Mouse (Mus musculus): ENCODE measurements around the gene Zc3h18. TPM values are rescaled to one million over a fixed set of nuclear protein-coding genes. Genes with fewer than 3 reads are reported as not detected.

The Zc3h18 gene
- total and polyA plus RNA-seq, 3 experiments: 30.2 to 122 (median 98.5) TPM

- Histone ChIP-seq H3K9ac (ENCODE audit: control insufficient read depth, low read depth, low read length, poor library complexity, severe bottlenecking) (peak overlapping the region; percentile 60), H3K4me1 (ENCODE audit: control insufficient read depth in 1 of 2, insufficient read depth in 2 of 2, low read length in 2 of 2) (peaks cover 0 to 3% of the 10 kb centered on the region in 2 experiments; a peak in 1 of 4 replicates), H3K27me3 (ENCODE audit: control insufficient read depth in 1 of 2, insufficient read depth in 2 of 2, low read length in 2 of 2) (no peaks in the 10 kb centered on the region), H3K4me3 (ENCODE audit: control insufficient read depth in 1 of 2, insufficient read depth in 1 of 2, low read depth in 2 of 2, low read length in 2 of 2) (peak overlapping the region in 1 of 2 experiments; percentile 69; a peak in 2 of 4 replicates), H3K79me2 (ENCODE audit: control insufficient read depth, insufficient read depth, low read length, poor library complexity) (0 out of 2 replicates have a peak, but pooled peaks cover 3% of the 10 kb centered on the region), H3K9me3 (replicated peaks; ENCODE audit: insufficient read depth, low read length) (no peaks in the 10 kb centered on the region), H3K36me3 (ENCODE audit: control insufficient read depth in 1 of 2, insufficient read depth in 2 of 2, low read length in 2 of 2) (no peaks in the 10 kb centered on the region), H3K27ac (ENCODE audit: control insufficient read depth, low read depth, low read length) (no peak overlapping the region)
- no peak for DNase-seq (ENCODE audit: low read depth, low spot score)
- no peak for TF ChIP-seq HCFC1 (IDR thresholded peaks at IDR 0.05; ENCODE audit: low read depth, low read length)
Observed at GRCm38 (mm10) chr8:122442356-122442755, 65.9 kb downstream of the Zc3h18 start.

GRCm38 (mm10) chr8:122442781-122443180 is 66.4 kb downstream of the Zc3h18 start:
- no peak for DNase-seq (ENCODE audit: low read depth, low spot score)
- no peaks in the 10 kb centered on the region for H3K36me3 ChIP-seq (ENCODE audit: control insufficient read depth in 1 of 2, insufficient read depth in 2 of 2, low read length in 2 of 2)
- TF ChIP-seq HCFC1 (IDR thresholded peaks at IDR 0.05; ENCODE audit: low read depth, low read length): no peak
- no peak for TF ChIP-seq ELF1 (IDR thresholded peaks at IDR 0.05; ENCODE audit: low read depth, low read length)
- no peak for TF ChIP-seq MAX (IDR thresholded peaks at IDR 0.05; ENCODE audit: low read length)
- no peak for TF ChIP-seq ZKSCAN1 (IDR thresholded peaks at IDR 0.05; ENCODE audit: low read depth, low read length)
- TF ChIP-seq POLR2A (IDR thresholded peaks at IDR 0.05; ENCODE audit: control insufficient read depth in 1 of 2, insufficient read depth in 1 of 2, low read depth in 1 of 2, low read length in 2 of 2, poor library complexity in 1 of 2): no peak
- TF ChIP-seq BHLHE40 (IDR thresholded peaks at IDR 0.05; ENCODE audit: borderline replicate concordance, low read depth, low read length): no peak
- TF ChIP-seq CHD2 (IDR thresholded peaks at IDR 0.05; ENCODE audit: low read length): no peak
- TF ChIP-seq POLR2AphosphoS5 (IDR thresholded peaks at IDR 0.05; ENCODE audit: borderline replicate concordance, low read depth, low read length): no peak
- no peak for TF ChIP-seq GATA1 (IDR thresholded peaks at IDR 0.05; ENCODE audit: low read depth, low read length)
- TF ChIP-seq SMC3 (IDR thresholded peaks at IDR 0.05; ENCODE audit: low read depth, low read length): no peak
- H3K4me3 ChIP-seq (ENCODE audit: control insufficient read depth in 1 of 2, insufficient read depth in 1 of 2, low read depth in 2 of 2, low read length in 2 of 2): peak overlapping the region; percentile 69 to 82
- H3K27ac ChIP-seq (ENCODE audit: control insufficient read depth, low read depth, low read length): no peak overlapping the region
- 0 out of 2 replicates have a peak, but pooled peaks cover 3% of the 10 kb centered on the region for H3K79me2 ChIP-seq (ENCODE audit: control insufficient read depth, insufficient read depth, low read length, poor library complexity)
- H3K4me1 ChIP-seq (ENCODE audit: control insufficient read depth in 1 of 2, insufficient read depth in 2 of 2, low read length in 2 of 2): peaks cover 0 to 3% of the 10 kb centered on the region in 2 experiments; a peak in 1 of 4 replicates
- peak overlapping the region; percentile 60 for H3K9ac ChIP-seq (ENCODE audit: control insufficient read depth, low read depth, low read length, poor library complexity, severe bottlenecking)
- no peaks in the 10 kb centered on the region for H3K27me3 ChIP-seq (ENCODE audit: control insufficient read depth in 1 of 2, insufficient read depth in 2 of 2, low read length in 2 of 2)
- H3K9me3 ChIP-seq (replicated peaks; ENCODE audit: insufficient read depth, low read length): no peaks in the 10 kb centered on the region

DNA sequence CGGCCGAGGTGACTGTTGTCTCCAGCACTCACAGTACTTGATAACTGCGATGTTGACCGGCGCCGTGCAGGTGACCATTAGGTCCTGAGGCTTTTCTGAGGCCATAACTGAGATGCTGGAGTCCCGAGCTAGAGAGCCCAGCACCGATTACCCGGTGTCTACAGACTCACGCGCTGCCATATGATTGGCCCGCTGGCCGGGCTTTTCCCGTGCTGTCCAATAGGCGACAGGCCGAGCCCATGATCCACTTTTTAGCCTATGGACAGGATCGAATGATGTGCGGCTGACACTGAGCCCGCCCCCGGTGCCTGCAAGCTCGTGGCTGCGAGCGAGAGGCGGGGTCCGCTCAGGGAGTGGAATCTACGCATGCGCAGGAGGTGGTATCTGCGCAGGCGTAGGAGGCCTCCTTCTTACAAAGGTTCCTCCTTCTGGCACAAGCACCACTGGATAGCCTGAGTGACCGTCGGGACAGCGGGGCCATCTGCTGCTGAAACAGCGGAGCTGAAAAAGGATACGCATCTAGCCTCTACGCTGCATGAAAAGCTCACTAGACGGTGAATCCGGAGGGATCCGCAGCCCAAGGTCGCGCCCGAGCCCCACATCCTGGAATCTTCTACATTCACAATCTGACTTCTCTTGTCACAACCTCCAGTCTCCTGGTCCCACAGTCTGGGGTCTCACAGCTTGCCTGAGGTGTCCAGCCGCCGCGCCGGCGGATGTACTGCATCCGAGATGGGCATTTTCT is 67.0 kb downstream of the Zc3h18 start, which contains the start of gene Mvd:
Gene Mvd, minus strand, starts transcription at position 161 of the 745 bp plus-strand sequence.
- Histone ChIP-seq H3K27ac (ENCODE audit: control insufficient read depth, low read depth, low read length) (peak within 1 kb of the TSS; percentile 74), H3K27me3 (ENCODE audit: control insufficient read depth in 1 of 2, insufficient read depth in 2 of 2, low read length in 2 of 2) (no peaks in the 10 kb centered on the region), H3K36me3 (ENCODE audit: control insufficient read depth in 1 of 2, insufficient read depth in 2 of 2, low read length in 2 of 2) (no peaks in the 10 kb centered on the region), H3K9me3 (replicated peaks; ENCODE audit: insufficient read depth, low read length) (no peaks in the 10 kb centered on the region), H3K4me1 (ENCODE audit: control insufficient read depth in 1 of 2, insufficient read depth in 2 of 2, low read length in 2 of 2) (peaks cover 0 to 3% of the 10 kb centered on the region in 2 experiments; a peak in 1 of 4 replicates), H3K9ac (ENCODE audit: control insufficient read depth, low read depth, low read length, poor library complexity, severe bottlenecking) (peak within 1 kb of the TSS; percentile 76), H3K79me2 (ENCODE audit: control insufficient read depth, insufficient read depth, low read length, poor library complexity) (0 out of 2 replicates have a peak, but pooled peaks cover 3% of the 10 kb centered on the region), H3K4me3 (ENCODE audit: control insufficient read depth in 1 of 2, insufficient read depth in 1 of 2, low read depth in 2 of 2, low read length in 2 of 2) (peak within 1 kb of the TSS; percentile 76 to 82)
- peak; percentile 99 for DNase-seq (ENCODE audit: low read depth, low spot score)
- TF ChIP-seq TBP (IDR thresholded peaks at IDR 0.05; ENCODE audit: low read depth, low read length) (peak; percentile 67), GABPA (IDR thresholded peaks at IDR 0.05; ENCODE audit: low read depth, low read length) (no peak), MAX (IDR thresholded peaks at IDR 0.05; ENCODE audit: low read length) (peak; percentile 58; the same call in 1 of the 2 replicates), EP300 (IDR thresholded peaks at IDR 0.05; ENCODE audit: low read depth in 1 of 2, low read length in 2 of 2) (no peak), NELFE (IDR thresholded peaks at IDR 0.05; ENCODE audit: low read depth, low read length) (peak; percentile 87), SMC3 (IDR thresholded peaks at IDR 0.05; ENCODE audit: low read depth, low read length) (0 out of 2 replicates have a peak, but pooled peaks have one; percentile 3), MYC (IDR thresholded peaks at IDR 0.05; ENCODE audit: low read depth, low read length) (peak; percentile 43; the same call in 1 of the 2 replicates), RCOR1 (IDR thresholded peaks at IDR 0.05; ENCODE audit: low read depth, low read length) (no peak), RAD21 (IDR thresholded peaks at IDR 0.05; ENCODE audit: low read depth, low read length) (no peak; the same call in 1 of the 2 replicates), TCF12 (IDR thresholded peaks at IDR 0.05; ENCODE audit: low read depth, low read length) (0 out of 2 replicates have a peak, but pooled peaks have one; percentile 22), POLR2A (IDR thresholded peaks at IDR 0.05; ENCODE audit: control insufficient read depth in 1 of 2, insufficient read depth in 1 of 2, low read depth in 1 of 2, low read length in 2 of 2, poor library complexity in 1 of 2) (peak; percentile 66 to 92; a peak in 3 of 4 replicates), CTCF (IDR thresholded peaks at IDR 0.05 in 2 of 3, conservative IDR thresholded peaks at IDR 0.05 in 1 of 3; ENCODE audit: control insufficient read depth in 1 of 3, insufficient read depth in 1 of 3, low read depth in 2 of 3, low read length in 3 of 3, poor library complexity in 1 of 3, severe bottlenecking in 1 of 3) (no peak; a peak in 1 of 6 replicates), ETS1 (IDR thresholded peaks at IDR 0.05; ENCODE audit: low read depth, low read length) (no peak), ELF1 (IDR thresholded peaks at IDR 0.05; ENCODE audit: low read depth, low read length) (peak; percentile 52; the same call in 1 of the 2 replicates), NRF1 (IDR thresholded peaks at IDR 0.05; ENCODE audit: insufficient read depth, low read depth, low read length, poor library complexity, severe bottlenecking) (peak; percentile 98), MAFK (IDR thresholded peaks at IDR 0.05; ENCODE audit: borderline replicate concordance, low read depth, low read length) (no peak), MXI1 (IDR thresholded peaks at IDR 0.05; ENCODE audit: low read depth, low read length) (peak; percentile 53)

Measured in MEL (cell line).